Mouse (Mus musculus) neural tube, embryonic 12.5 days (tissue): ENCODE measurements around the gene Aff4. TPM values are rescaled to one million over a fixed set of nuclear protein-coding genes. Genes with fewer than 3 reads are reported as not detected.
"Not testable (repeated sequence)": the region's sequence is repeated elsewhere in the genome, so short reads cannot be mapped to it uniquely, and the experiment has no call there.

Source experiments
- ATAC-seq: fragments of 200-750 bp; cut with Nextera tagmentation; 2 replicates; pipeline ENCODE4 v1.8.0; 2017; ENCODE audit warnings: low read depth, mild to moderate bottlenecking, moderate TSS enrichment, moderate library complexity; ENCODE audit not compliant: low FRiP score
- H3K27ac ChIP-seq: fragments of 300-500 bp; sonication (generic); 2 replicates; pipeline ENCODE4 v1.5.1; 2016
- H3K27me3 ChIP-seq: fragments of 300-500 bp; sonication (generic); replicated peaks from 2 replicates; pipeline ENCODE4 v1.6.1; 2016; ENCODE audit warnings: mild to moderate bottlenecking
- H3K36me3 ChIP-seq: fragments of 300-500 bp; sonication (generic); 2 replicates; pipeline ENCODE4 v1.6.1; 2016; ENCODE audit warnings: mild to moderate bottlenecking
- H3K4me1 ChIP-seq: fragments of 300-500 bp; sonication (generic); 2 replicates; pipeline ENCODE4 v1.6.1; 2016
- H3K4me2 ChIP-seq: fragments of 300-500 bp; sonication (generic); replicated peaks from 2 replicates; pipeline ENCODE4 v1.6.1; 2016; ENCODE audit warnings: mild to moderate bottlenecking
- H3K4me3 ChIP-seq: fragments of 300-500 bp; sonication (generic); 2 replicates; pipeline ENCODE4 v1.5.1; 2016
- H3K9ac ChIP-seq: fragments of 300-500 bp; sonication (generic); 2 replicates; pipeline ENCODE4 v1.6.1; 2016; ENCODE audit warnings: mild to moderate bottlenecking
- H3K9me3 ChIP-seq: fragments of 300-500 bp; sonication (generic); 2 replicates; pipeline ENCODE4 v1.6.1; 2016; ENCODE audit warnings: mild to moderate bottlenecking
- WGBS: fragments of 180-500 bp; shearing (Covaris S2); methylation state at CpG from one replicate; pipeline ENCODE4 v1.1.7; 2016; 5-methylcytosine and 5-hydroxymethylcytosine counted together
- polyA plus RNA-seq: library from polyadenylated mRNA; unstranded; fragments of >200 nt; fragmentation: Nextera tagmentation; extraction: Ambion mirVana; gene quantifications from 2 replicates; pipeline ENCODE4 v1.2.1, GENCODE M21; 2016

Aff4 gene
- polyA plus RNA-seq, 1 experiment from 2014 or later, result 62.7 TPM

DNA sequence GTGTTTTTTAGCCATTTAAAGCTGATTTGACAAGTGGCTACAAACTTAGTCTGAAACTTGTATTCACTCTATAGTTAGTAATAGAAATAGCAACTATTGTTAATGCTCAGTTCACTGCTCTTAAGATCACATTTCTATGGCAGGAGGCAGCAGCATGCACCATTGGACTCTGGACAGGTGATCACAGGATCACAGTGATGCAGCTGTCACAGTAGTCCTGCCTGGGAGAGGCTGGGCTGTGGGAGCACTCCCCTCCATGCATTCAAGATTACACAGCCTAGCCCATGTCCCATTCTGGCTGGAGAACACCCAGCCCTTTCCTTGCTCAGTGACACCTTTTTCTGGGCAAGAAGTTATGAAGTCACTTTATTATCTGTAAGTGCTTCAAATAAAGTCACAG is 67.4 kb downstream of the Aff4 start:
- Histone ChIP-seq H3K4me3 (no peak overlapping the region), H3K4me1 (no peaks in the 10 kb centered on the region), H3K9me3 (no peaks in the 10 kb centered on the region), H3K27ac (no peak overlapping the region), H3K9ac (no peak overlapping the region), H3K4me2 (no peak overlapping the region), H3K36me3 (peaks cover 71% of the 10 kb centered on the region), H3K27me3 (no peaks in the 10 kb centered on the region)
- no peak for ATAC-seq

DNA sequence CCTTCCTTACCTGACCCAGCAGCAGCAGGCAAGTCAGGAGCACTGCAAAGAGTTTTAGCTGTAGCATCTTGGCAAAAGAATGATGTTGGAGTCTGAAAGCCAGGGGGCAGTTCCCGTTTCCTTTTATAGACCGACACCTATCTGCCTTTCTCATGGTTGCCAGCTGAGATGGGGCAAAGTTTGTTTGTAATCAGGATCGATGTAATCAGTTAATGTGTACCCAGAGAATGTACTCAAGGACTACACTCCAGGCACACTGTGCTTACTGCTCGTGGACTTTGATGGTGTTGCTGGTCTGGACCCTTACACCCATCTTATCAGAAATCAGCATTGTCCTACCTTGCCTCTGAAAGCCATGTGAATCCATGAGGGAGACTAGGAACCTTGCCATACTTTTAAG is 72.4 kb downstream of the Aff4 start, which contains the start of gene Leap2:
Gene Leap2, minus strand, starts transcription at position 135 of the 400 bp plus-strand sequence.
- Histone ChIP-seq H3K9me3 (no peaks in the 10 kb centered on the region), H3K4me2 (no peak within 1 kb of the TSS), H3K36me3 (peaks cover 32% of the 10 kb centered on the region), H3K9ac (no peak within 1 kb of the TSS), H3K4me1 (no peaks in the 10 kb centered on the region), H3K27me3 (no peaks in the 10 kb centered on the region), H3K27ac (no peak within 1 kb of the TSS), H3K4me3 (no peak within 1 kb of the TSS)
- 90% methylated on average over 4 of the region's 4 CpGs for WGBS
- no peak for ATAC-seq

GRCm38 (mm10) chr11:53424826-53425225 is 74.2 kb downstream of the Aff4 start:
- Histone ChIP-seq H3K27me3 (no peaks in the 10 kb centered on the region), H3K36me3 (peaks cover 31% of the 10 kb centered on the region), H3K4me1 (peaks cover 5% of the 10 kb centered on the region), H3K9ac (no peak overlapping the region), H3K4me3 (no peak overlapping the region), H3K4me2 (no peak overlapping the region), H3K27ac (no peak overlapping the region), H3K9me3 (no peaks in the 10 kb centered on the region)
- WGBS, result 81% methylated on average over 2 of the region's 2 CpGs
- ATAC-seq, result no peak

DNA sequence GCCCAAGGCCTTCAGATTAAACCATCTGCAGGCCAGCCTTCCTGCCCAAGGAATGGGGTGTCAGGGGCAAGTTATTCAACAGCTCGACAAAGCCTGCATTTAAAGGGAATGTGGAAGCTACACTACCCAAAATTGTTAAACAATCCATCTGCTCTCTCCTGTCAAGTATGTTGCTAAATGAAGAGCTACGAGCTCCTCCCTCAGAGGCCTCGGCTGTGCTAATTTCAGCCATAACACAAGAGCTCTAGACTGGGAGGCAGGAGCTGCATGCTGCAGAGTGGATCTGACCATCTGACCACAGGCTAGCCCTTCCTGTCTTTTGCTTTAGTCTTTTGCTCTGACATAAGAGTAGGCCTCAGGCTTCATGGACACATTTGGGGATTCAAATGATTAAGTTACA is 74.6 kb downstream of the Aff4 start:
- ATAC-seq, result no peak
- H3K36me3 ChIP-seq, result peaks cover 27% of the 10 kb centered on the region
- 72% methylated on average over 3 of the region's 3 CpGs for WGBS

GRCm38 (mm10) chr11:53425711-53426255 is 75.2 kb downstream of the Aff4 start:
- no peak for ATAC-seq
- Histone ChIP-seq H3K27ac (no peak overlapping the region), H3K4me1 (peaks cover 8% of the 10 kb centered on the region), H3K9me3 (no peaks in the 10 kb centered on the region), H3K9ac (no peak overlapping the region), H3K27me3 (no peaks in the 10 kb centered on the region), H3K4me2 (no peak overlapping the region), H3K36me3 (peaks cover 25% of the 10 kb centered on the region), H3K4me3 (no peak overlapping the region)
- 83% methylated on average over 6 of the region's 6 CpGs for WGBS

More for the DNA sequence above, 74.6 kb downstream of the Aff4 start:
- no peaks in the 10 kb centered on the region for H3K9me3 ChIP-seq
- no peak overlapping the region for H3K27ac ChIP-seq
- H3K4me3 ChIP-seq, result no peak overlapping the region
- H3K4me1 ChIP-seq, result peaks cover 8% of the 10 kb centered on the region
- no peaks in the 10 kb centered on the region for H3K27me3 ChIP-seq
- no peak overlapping the region for H3K4me2 ChIP-seq
- no peak overlapping the region for H3K9ac ChIP-seq

GRCm38 (mm10) chr11:53426914-53427313 is 76.3 kb downstream of the Aff4 start:
- ATAC-seq, H3K27me3 ChIP-seq, H3K4me2 ChIP-seq, H3K9me3 ChIP-seq, H3K4me3 ChIP-seq, H3K9ac ChIP-seq, H3K27ac ChIP-seq, H3K4me1 ChIP-seq: not testable (repeated sequence)
- peaks cover 23% of the 10 kb centered on the region for H3K36me3 ChIP-seq
- 87% methylated on average over 3 of the region's 3 CpGs for WGBS

DNA sequence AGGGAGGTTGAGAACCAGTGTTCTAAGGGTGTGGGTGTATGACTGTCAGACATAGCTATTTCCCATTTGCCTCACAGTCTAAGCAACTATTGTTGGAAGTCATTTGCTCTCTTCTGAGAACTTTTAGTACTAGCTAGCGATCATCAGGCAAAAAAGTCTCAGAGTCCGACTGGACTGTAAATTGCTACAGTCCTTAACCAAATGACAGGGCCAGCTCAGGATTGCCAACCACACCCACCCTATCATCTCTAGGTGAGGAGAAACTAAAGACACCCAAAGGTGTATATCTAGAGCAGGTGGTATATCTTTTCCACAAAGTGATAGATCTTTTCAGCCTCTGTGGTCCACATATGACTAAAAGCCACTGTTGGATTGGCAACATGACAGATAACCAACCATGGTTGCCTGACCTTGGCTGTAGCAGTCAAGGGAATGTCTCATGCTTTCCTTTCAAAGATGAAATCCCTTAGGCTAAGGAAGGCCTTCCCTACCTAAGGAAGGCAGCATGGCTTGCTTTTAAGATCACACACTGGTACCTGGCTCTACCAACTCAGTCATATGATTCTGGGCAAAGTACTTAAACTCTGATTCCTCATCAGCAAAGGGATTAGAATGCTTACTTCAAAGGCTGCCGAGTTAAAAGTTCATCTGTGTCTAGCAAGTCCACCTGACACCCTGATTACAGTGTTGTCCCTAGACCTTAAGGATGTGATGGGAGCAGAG is 77.5 kb downstream of the Aff4 start:
- no peak overlapping the region for H3K9ac ChIP-seq
- peaks cover 8% of the 10 kb centered on the region for H3K4me1 ChIP-seq
- no peak for ATAC-seq
- WGBS, result 91% methylated on average over 3 of the region's 3 CpGs
- H3K4me3 ChIP-seq, result no peak overlapping the region
- peaks cover 15% of the 10 kb centered on the region for H3K36me3 ChIP-seq
- H3K9me3 ChIP-seq, result no peaks in the 10 kb centered on the region
- no peak overlapping the region for H3K27ac ChIP-seq
- no peak overlapping the region for H3K4me2 ChIP-seq
- no peaks in the 10 kb centered on the region for H3K27me3 ChIP-seq

DNA sequence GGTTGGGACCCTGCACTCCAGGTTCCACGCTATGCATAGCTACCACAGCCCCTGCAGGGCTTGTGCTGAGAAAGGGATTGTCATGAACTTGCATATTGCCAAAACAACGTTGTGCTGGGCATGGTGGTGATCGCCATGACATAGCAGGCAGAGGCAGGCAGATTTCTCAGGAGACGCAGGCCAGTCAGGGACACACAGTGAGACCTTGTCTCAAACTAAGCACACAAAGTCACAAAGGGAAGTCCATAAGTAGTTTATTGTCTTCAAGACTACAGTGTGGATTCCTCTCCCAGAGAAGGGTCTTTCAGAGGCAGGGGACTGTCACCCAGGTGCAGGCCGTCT is 78.1 kb downstream of the Aff4 start:
- Histone ChIP-seq H3K4me1 (peaks cover 8% of the 10 kb centered on the region), H3K27me3 (no peaks in the 10 kb centered on the region), H3K4me2 (no peak overlapping the region), H3K27ac (no peak overlapping the region), H3K36me3 (peaks cover 15% of the 10 kb centered on the region), H3K9ac (no peak overlapping the region), H3K4me3 (no peak overlapping the region), H3K9me3 (no peaks in the 10 kb centered on the region)
- 97% methylated on average over 5 of the region's 5 CpGs for WGBS
- ATAC-seq, result no peak

DNA sequence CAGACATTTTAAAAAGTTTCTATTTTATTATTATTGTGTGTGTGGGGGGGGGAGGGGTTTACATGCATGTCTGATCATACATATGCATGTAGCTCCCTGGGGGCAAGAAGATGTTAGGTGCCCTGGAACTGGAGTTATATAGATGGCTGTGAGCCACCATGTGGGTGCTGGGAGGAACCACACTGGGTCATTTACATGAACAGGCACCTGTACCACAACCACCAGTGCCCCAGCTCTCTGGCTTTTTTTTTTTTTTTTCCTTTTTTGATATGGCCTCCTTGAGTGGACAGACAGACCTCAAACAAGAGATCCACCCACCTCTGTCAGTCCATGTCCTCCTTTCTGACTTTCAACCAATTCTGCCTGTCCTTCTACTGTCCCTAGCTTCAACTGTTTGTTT is 78.5 kb downstream of the Aff4 start:
- H3K9ac ChIP-seq, result no peak overlapping the region
- no peak for ATAC-seq
- H3K4me2 ChIP-seq, result peak overlapping the region; percentile 81
- H3K27ac ChIP-seq, result no peak overlapping the region
- H3K9me3 ChIP-seq, result no peaks in the 10 kb centered on the region
- no peak overlapping the region for H3K4me3 ChIP-seq
- H3K36me3 ChIP-seq, result peaks cover 15% of the 10 kb centered on the region
- H3K27me3 ChIP-seq, result no peaks in the 10 kb centered on the region
- peaks cover 8% of the 10 kb centered on the region for H3K4me1 ChIP-seq

- Histone ChIP-seq H3K36me3 (peaks cover 15% of the 10 kb centered on the region), H3K27me3 (no peaks in the 10 kb centered on the region), H3K4me3 (peak overlapping the region; percentile 92), H3K9me3 (no peaks in the 10 kb centered on the region), H3K4me1 (peaks cover 8% of the 10 kb centered on the region), H3K9ac (peak overlapping the region; percentile 86), H3K27ac (no peak overlapping the region), H3K4me2 (peak overlapping the region; percentile 81)
- under 1% methylated on average over 34 of the region's 34 CpGs for WGBS
- ATAC-seq, result no peak
These were observed 79.7 kb downstream of the Aff4 start for GRCm38 (mm10) chr11:53430300-53430669.

DNA sequence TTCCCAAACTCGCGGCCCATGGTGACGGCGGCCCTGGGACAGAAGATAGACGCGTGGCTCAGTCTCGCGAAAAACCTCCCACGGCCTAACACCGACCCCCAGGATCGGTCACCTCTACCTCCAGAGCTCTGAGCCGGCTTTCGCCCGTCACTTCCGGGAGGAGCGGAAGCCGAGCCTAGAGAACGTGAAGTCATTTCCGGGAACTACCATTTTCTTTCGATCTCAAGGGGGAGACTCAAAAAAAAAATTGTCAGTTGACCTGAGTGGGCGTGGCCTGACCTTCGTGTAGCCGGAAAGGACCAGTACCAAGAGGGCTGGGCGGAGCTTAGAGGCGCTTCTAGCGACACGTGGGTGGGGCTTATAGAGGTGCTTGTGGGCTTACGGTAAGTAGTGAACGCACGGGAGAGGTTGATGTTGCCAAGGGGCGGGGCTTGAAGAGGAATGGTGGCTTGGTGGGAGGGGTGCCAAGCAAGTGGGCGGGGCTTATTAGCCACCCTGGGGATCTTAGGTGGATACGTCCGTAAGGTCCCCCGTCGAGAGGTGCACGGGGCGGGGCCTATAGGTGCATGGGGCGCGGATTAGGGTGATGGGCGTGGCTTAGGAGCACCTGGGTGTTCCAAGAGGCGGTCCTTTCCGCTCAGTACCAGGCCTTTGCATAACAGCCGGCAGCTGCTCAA is 80.2 kb downstream of the Aff4 start, which contains the start of the genes Uqcrq and Gdf9:
Gene Uqcrq, minus strand, starts transcription at position 162 of the 677 bp plus-strand sequence.
Gene Gdf9, plus strand, starts transcription at position 354 of the 677 bp plus-strand sequence.
- Histone ChIP-seq H3K27ac (peak within 1 kb of the TSS; percentile 32; the same call in 1 of the 2 replicates), H3K9me3 (no peaks in the 10 kb centered on the region), H3K36me3 (peaks cover 15% of the 10 kb centered on the region), H3K27me3 (no peaks in the 10 kb centered on the region), H3K4me3 (peak within 1 kb of the TSS; percentile 92), H3K9ac (peak within 1 kb of the TSS; percentile 86), H3K4me1 (peaks cover 8% of the 10 kb centered on the region), H3K4me2 (peak within 1 kb of the TSS; percentile 81)
- peak; percentile 96 for ATAC-seq
- WGBS, result under 1% methylated on average over 44 of the region's 44 CpGs

GRCm38 (mm10) chr11:53431347-53432056 is 80.9 kb downstream of the Aff4 start:
- WGBS, result 13% methylated on average over 9 of the region's 9 CpGs
- no peak; the same call in 1 of the 2 replicates for ATAC-seq
- Histone ChIP-seq H3K4me3 (peak overlapping the region; percentile 92), H3K4me1 (peaks cover 8% of the 10 kb centered on the region), H3K4me2 (peak overlapping the region; percentile 81), H3K9me3 (no peaks in the 10 kb centered on the region), H3K27me3 (no peaks in the 10 kb centered on the region), H3K36me3 (peaks cover 15% of the 10 kb centered on the region), H3K27ac (peak overlapping the region; percentile 32; the same call in 1 of the 2 replicates), H3K9ac (0 out of 2 replicates have a peak overlapping the region, but pooled peaks have one; percentile 40)
